Mouse (Mus musculus) left cerebral cortex, postnatal 4 days (tissue): ENCODE data around the gene Ehd1. TPM values are rescaled to one million over a fixed set of nuclear protein-coding genes. Genes with fewer than 3 reads are reported as not detected.
A peak's percentile ranks its signal among the peaks of the same experiment; 100 is the strongest.

ENCODE experiments used
- DNase-seq: peaks from one replicate; pipeline ENCODE4 v3.0.0-alpha.2; 2022
- intact Hi-C: fragments of 180-260 bp; cut with DNase I; formaldehyde crosslinking; loops from one replicate; pipeline ENCODE4 v1.15.1; 2025
- total RNA-seq, 2 experiments: library from RNA; stranded (reverse); gene quantifications; 2 replicates each; pipeline ENCODE4 v1.2.3; 2021

Ehd1 gene
- total RNA-seq, 2 experiments from 2014 or later = 87.1 to 87.7 TPM

DNA sequence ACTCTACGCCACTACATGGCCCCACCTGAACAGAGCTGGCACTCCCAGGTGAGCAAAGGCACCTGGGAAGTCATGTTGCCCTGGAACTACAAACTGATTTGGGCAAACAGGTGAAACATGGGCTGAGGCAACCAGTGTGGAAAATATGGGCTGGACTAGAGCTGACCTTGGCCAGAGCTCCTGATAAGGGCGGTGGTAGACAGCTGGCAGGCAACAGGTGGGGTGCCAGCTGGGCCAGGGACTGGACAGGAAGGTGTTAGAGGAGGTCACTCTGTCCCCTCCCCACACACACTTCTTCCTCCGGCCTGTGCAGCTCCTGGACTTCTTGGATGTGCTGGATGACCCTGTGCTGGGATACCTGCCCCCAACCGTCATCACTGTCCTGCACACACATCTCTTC lies 23.5 kb upstream of the Ehd1 start:
- intact Hi-C loops = no loop called here
- DNase-seq = no peak

DNA sequence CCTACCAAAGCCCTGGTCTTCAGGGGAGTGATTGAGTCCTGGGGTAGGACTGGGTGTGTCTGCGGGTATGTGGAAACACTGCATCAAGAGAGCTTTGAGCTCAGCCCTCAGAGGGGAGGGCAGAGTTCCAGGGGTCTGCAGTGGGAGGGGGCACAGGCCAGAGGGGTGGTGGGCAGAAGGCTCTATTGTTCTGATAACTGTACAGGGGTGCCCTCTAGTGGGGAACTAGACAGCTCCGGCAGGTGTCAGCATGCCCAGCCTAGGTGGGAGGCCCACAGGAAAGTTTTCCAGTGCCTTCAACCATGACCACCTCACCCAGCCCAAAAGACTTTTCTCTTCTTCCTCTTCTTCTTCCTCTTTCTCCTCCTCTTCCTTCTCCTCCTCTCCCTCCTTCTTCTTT lies 16.1 kb upstream of the Ehd1 start:
- DNase-seq = peak; percentile 48
- intact Hi-C loops = no loop called here

DNA sequence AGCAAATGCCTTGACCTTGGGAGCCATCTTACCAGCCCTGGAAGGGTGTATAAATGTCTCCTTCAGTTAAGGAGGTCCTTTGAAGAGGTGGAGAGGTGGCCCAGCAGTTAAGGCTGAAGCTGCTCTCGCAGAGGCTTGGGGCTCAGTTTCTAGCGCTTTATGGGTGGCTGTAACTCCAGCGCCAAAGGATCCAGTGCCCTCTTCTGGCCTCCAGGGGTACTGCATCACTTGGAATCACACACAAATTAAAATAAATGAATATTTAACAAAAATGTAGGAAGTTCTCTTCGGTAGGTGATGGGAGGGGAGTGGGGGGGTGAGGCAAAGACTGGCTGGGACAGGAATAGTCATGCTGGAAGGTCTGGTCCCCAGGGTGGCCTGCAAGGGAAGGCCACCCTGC lies 15.6 kb upstream of the Ehd1 start:
- no peak for DNase-seq
- intact Hi-C loops = no loop called here

DNA sequence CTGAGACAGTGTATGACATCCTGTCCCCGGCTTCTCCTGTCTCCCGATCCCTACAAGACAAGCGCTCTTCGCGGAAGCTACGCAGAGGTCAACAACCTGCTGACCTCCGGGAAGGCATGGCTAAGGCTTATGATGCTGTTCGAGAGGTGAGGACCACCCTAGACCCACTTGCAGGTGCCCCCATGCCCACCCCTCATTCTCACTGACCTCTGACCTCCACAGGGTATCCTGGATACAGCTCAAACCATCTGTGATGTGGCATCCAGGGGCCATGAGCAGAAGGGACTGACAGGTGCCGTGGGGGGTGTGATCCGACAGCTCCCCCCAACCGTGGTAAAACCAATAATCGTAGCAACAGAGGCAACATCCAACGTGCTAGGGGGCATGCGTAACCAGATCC lies 15.1 kb upstream of the Ehd1 start:
- intact Hi-C loops = no loop called here
- no peak for DNase-seq

DNA sequence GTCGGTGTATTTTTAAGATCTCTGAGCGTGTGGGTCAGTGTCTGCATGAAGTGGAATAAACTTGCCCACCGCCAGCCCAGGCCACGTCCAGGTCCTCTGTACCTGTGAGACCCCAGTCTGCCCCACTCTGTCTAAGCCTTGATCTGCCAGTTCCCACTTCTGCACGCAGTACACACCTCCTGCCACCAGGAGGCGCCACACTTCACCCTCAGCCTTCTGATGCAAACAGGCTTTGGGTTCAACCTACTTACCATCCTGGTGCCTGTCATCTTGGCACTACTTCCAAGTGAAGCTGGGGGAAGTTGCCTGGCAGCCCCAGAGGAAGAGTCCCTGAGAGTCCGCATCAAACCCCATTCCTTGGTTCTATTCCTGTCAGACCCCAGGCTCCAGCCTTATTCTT lies 14.3 kb upstream of the Ehd1 start:
- intact Hi-C loops = no loop called here
- peak; percentile 83 for DNase-seq

DNA sequence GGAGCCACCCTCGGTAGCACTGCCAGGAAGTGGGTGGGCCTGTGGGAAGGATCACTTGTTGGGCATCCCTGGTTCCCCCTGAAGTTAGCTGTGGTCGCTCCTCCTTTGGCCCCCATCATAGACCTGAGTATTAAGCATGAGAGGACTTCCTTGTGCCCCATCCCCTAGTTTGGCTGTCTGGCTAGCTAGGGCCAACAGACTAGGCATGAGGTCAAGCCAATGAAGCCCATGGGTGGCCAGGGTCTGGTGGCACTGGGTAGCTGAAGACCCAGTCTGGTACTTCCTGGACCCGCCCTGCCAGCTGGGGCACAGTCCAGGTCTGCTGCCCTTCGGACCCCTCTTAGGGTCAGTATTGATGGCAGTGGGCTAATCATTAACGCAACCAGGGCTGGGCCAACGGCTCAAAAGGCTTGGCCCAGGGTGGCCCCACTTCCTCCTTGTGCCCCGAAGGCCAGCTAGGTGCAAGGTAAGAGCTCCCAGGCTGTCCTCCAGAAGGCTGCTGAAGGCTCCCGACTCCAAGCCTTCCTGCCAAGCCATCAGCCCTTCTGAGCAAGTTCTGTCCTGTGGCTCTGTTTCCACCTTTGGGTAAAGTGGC lies 13.6 kb upstream of the Ehd1 start:
- intact Hi-C loops = no loop called here
- no peak for DNase-seq

DNA sequence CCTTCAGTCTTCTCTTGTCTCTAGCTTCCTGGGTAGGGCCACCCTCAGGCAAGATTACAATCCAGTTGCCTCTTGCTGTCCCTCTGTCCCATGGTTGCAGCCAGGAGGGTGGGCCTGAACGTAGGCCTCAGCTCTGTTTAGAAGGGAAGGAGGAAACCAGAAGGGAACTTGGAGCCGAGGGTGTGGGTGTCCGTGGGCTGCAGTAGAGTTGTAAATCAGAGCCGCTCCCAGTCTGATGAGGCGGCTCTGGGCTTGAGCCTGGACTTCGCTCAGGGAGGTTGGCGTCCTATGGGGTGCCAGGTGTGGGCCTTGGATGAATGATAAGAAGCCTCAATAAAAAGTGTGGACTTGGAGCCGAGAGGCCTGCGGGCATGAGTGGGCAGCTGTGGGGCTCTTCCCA lies 12.3 kb upstream of the Ehd1 start:
- DNase-seq = no peak
- intact Hi-C loops = no loop called here

DNA sequence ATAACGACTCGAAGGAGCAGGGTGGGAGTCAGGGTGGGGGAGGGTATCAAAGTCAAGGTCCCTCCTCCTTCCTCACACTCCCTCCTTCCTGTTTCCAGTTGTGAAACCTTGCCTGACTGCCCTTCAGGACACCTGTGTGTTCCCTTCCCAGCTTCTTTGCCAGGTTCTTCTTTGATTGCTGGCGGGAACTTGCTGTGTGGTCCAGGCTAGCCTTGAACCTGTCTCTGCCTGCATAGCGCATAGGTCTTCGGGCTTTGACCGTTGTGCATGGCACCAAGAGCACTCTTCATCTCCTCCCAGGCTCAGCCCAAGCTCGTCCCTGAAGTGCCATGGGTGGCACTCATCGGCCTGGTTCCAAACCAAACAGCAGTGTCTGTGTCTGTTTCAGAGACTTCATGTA lies 11.6 kb upstream of the Ehd1 start:
- no peak for DNase-seq
- intact Hi-C loops = loop anchor here (5.0 kb wide), 1 partner anchor 67 kb away; the partner anchor contains the start of gene Men1

DNA sequence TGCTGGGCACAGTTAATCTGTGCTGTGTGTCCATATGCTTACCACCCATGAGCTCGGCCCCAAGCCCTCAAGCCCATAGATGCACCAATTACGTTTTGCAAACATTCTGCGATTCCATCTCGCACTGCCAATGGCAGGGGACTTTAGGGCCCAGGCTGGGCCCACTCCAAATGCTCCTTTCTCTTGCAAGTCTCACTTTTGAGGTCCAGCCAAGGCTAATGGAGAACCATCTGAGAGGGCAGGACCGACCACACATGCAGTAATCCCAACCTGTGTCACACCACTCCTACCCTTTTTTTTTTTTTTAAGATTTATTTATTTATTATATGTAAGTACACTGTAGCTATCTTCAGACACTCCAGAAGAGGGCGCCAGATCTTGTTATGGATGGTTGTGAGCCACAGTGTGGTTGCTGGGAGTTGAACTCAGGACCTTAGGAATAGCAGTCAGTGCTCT lies 10.8 kb upstream of the Ehd1 start:
- intact Hi-C loops = loop anchor here (5.0 kb wide), 1 partner anchor 67 kb away; the partner anchor contains the start of gene Men1
- DNase-seq = peak; percentile 46

DNA sequence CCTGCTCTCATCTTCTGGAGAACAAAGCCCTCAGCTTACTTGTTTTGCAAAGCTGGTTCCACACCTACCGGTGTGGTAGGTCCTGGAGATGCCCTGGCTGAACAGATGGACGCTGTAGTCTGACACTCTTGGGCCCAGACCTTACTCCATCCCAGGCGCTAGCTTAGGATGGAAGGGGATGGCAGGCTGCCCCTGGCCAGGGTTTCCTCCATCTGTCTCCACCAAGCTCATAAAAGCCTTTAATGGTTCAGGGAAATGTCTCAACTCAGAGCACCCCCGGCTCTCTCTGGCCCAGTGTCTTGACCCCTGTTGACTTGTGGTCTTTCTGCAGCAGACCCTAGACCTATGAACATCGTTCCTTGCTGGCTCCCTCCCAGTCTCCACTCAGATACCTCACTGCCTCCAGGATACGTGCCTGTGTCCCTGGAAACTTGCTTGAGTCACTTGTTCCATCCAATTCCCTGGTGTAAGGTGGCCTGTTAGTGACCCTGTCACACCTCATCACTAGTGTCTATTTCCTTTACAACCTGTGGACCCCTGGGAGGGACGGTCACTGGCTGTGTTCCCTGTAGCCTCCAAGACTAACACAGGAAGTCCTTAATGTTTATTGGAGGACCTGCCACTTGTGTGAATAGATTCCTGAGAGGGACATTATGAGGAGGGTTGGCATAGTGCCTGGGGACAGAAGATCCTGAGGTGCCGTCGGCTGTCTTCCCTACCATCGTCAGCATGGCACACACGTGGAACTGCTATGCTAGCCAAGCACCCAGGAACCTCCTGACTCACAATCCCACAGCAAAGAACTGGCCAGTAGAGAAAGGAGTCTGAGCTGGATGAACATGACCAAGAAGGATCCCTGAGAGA lies 9.0 kb upstream of the Ehd1 start:
- peak; percentile 83 for DNase-seq
- intact Hi-C loops = loop anchor here (5.0 kb wide), 1 partner anchor 65 kb away; the partner anchor contains the start of gene Men1

DNA sequence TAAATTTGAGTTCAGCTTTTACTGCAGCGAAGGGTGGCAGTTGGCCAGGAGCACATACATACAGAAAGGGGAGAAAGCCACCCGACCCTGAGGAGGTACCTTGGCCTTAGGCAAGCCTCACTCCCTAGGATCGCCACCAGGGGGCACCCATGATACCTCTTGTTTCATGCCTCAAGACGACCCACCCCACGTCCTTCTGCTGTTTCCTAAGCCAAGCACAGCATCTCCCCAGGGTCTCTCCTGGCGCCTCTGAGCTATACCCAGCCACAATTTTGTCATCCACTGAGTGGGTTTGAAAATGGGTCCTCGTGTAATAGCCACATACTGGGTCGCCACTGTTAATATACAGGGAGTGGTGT lies 8.4 kb upstream of the Ehd1 start:
- intact Hi-C loops = loop anchor here (5.0 kb wide), 1 partner anchor 64 kb away; the partner anchor contains the start of gene Men1
- peak; percentile 93 for DNase-seq

DNA sequence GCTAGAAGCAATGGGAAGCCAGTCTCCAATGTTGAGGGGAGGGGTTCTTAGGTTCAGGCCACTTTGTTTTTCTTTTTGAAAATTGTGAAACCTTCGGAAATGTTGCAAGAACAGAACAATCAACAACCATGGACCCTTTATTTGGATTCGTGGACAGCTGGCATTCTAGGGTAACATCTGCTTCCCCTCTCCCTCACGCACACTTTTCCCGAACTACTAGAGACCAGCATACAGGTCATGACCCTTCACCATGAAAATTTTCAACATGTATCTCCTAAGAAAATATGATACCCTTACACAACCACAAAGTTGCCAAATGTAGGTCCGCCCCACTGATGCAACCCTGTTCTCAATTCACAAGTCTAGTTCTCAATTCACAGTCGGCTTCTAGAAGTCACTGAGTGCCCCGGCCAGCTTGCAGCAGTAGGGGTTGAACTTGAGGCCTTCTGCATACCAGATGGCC lies 7.8 kb upstream of the Ehd1 start:
- DNase-seq = no peak

DNA sequence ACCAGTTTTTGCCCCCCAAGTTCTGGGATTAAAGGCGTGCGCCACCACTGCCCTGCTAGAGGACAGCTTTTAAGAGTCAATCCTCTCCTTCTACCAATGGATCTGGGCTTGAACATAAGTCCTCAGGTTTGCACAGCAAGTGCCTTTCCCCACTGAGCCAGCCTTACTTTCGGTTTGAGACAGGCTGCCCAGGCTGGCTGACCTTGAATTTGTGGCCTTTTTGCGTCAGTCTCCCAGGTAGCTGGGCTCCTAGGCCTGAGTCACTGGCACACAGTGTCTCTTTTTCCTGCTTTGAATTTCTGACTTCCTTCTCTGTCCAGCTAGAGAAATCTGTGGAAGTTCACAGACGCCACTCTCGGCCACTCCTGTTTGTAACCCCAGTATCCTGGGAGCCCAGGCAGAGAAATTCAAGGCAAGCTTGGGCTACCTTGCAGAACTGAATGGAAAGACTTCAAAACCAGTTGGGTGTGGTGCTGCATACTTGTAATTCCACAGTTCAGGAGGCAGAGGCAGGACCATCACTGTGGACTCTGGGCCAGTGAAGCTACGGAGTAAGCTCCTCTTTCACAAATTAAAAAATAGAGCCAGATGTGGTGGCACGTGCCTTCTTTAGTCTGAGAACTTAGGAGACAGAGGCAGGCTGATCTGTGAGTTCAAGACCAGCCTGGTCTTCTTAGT lies 6.6 kb upstream of the Ehd1 start:
- no peak for DNase-seq
- intact Hi-C loops = loop anchor here (5.0 kb wide), 1 partner anchor 62 kb away; the partner anchor contains the start of gene Men1

More for the DNA sequence above, 7.8 kb upstream of the Ehd1 start:
- intact Hi-C loops = loop anchor here (5.0 kb wide), 1 partner anchor 64 kb away; the partner anchor contains the start of gene Men1

DNA sequence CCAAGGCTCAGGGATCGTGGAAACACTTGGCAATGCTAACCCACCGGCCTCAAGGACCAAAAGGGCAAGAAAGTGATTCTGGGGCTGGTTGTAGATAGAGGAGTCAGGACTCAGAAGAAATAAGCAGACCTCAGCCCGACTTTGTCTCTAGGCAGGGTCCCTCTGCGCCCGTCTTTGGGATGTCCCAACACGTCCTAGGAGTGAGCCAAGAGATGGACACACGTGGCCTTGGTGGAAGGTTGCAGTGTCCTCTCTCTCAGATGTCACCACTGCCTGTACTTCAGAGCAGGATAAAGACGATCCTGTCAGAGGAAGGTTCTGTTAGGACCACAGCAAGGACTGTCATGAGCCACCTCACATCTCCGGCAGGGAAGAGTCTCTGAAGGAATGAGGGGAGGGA lies 5.9 kb upstream of the Ehd1 start:
- no peak for DNase-seq
- intact Hi-C loops = no loop called here

DNA sequence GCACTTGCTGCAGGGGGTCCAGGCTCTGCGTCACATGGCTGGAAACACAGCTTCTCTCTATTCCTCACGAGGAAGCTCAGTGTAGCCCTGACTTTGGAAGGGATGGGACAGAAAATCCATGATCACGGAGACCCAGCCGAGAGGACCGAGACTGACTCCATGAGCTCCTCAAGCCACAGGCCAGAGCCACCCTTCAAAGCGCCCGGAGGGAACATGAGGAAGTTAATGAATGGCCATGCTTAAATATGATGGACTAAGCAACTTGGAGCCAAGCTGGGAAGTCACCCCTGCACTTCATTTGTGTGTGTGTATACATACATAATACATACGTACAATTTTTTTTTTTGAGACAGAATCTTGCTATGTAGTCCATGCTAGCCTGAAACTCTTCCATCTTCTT lies 5.3 kb upstream of the Ehd1 start:
- intact Hi-C loops = no loop called here
- DNase-seq = no peak

DNA sequence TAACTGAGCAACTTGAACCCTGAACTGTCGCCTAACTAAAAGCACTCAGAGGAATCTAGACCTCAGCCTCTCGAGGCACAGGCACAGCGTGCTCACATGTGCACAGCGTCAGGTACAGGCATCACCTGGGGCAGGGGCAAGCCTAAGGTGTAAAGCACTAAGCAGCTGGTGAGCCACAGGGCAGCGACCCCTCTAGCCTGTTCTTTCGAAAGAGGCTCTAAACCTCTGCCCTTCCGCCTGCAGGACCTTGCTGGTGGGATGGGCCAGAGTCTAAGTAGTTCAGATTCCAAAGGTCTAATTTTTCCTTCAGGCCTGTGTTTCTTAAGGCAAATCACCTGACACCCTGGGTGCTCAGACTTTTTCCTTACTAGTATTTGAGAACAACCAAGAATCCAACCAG lies 4.5 kb upstream of the Ehd1 start:
- intact Hi-C loops = no loop called here
- DNase-seq = no peak

DNA sequence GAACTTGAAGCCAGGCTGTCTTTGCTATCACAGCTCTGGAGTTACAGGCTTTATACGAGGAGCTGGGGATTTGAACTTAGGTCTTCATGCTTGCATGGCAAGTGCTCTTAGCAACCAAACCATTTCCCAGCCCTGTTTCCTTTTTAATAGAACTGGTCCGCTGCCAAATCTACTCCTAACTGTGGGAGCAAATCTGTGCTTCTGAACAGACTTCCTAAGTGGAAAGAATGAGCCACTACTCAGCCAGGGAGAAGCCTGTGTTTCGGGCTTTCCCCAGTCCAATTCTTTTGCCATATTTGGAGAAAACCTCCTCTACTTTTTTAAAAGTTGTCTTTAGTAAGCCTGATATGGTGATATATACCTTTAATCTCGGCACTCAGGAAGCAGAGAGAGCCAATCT lies 3.8 kb upstream of the Ehd1 start:
- intact Hi-C loops = no loop called here
- DNase-seq = no peak

DNA sequence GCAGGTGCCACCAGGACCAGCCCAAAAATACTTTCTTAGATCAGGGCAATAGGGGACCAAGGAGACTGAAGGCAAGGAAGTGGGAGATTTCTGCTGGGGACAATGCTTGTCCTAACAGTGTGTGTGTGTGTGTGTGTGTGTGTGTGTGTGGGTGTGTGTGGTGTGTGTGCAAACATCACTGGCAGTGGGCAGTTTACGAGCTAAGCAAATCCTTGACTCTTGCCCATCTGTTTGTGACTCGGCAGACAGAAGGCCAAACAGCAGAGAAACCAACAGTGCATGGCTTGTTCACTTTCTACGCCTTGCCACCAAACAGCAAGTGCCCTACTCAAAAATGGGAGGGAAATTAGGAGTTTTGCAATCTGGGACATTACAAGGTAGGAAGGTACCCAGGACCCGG lies 2.9 kb upstream of the Ehd1 start:
- DNase-seq = no peak
- intact Hi-C loops = no loop called here

DNA sequence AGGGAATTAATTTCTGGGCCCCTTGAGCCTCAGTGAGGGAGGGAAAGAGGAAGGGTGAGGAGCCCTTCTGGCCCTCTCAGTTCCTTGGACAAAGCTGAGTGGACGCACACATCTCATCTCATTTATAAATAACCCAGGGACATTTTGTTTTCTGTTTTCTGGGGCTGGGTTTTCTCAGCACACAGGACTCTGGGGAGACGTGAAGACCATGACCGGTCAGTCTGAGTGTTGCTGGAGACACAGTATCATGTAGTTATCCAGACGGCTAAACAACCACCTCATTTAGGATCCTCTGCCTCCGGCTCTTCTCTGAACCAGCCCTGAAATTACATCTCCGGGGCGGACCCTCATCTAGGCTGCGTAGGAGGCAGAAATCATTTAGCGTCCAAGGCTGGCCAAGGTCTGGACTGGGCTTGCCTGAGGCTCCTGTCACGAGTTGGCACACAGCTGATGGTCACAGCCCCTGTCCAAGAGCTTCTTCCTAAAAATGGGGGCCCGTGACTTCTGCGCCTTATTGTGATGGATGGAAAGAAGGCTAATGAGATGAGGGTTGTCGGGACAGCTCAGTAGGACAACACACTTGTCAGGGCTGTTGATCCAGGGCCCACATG lies 2.4 kb upstream of the Ehd1 start:
- intact Hi-C loops = no loop called here

DNA sequence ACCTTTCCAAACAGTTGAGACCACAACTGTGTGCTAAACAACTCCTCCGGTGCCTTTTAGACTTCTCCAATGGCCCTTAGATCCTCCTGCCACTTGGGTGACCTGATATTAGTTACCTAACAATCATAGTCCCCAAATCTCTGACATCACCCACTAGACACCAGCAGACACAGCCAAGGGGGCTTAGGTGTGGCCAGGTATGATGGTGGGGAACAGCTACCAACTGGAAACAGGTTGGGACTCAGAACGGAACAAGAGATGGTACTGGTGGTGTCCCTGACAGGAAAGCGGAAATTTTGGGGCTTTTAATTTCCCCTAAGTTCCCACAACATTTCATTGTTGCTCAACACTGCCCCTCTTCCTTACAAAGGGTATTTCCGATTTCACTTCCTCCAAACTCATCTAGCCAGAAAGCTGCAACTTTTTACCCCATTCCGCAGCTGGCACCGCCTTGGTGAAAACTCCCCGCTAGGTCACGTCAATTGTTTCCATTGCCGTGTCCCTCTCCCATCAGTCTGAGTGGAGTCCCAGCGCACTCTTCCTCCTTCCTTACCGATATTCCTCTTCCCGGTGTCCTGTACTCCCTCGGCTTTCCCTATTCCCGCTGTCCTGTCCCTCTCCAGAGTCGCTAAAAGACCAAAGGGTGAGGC lies 660 bp upstream of the Ehd1 start:
- intact Hi-C loops = no loop called here
- no peak for DNase-seq

More for the DNA sequence above, 2.4 kb upstream of the Ehd1 start:
- no peak for DNase-seq
